Mouse (Mus musculus) brain, embryonic 14.5 days (tissue): ENCODE results near the gene Erc2. TPM values are rescaled to one million over a fixed set of nuclear protein-coding genes. Genes with fewer than 3 reads are reported as not detected.

Source experiments
- DNase-seq: peaks from one replicate; pipeline ENCODE4 v3.0.0-alpha.2; 2011; ENCODE audit warnings: low read depth
- CTCF ChIP-seq: fragments of 200-500 bp; IDR thresholded peaks from 2 replicates; pipeline ENCODE4 v1.5.1; 2012; ENCODE audit warnings: inconsistent platforms, mild to moderate bottlenecking, moderate library complexity, borderline replicate concordance; ENCODE audit not compliant: insufficient read depth, insufficient read length; ENCODE audit errors: extremely low read depth
- POLR2A ChIP-seq: fragments of 200-500 bp; IDR thresholded peaks from 2 replicates; pipeline ENCODE4 v1.6.1; 2012; ENCODE audit warnings: mild to moderate bottlenecking, inconsistent platforms, borderline replicate concordance; ENCODE audit not compliant: poor library complexity, insufficient read depth, insufficient read length, severe bottlenecking; ENCODE audit errors: extremely low read depth
- polyA plus RNA-seq: library from polyadenylated mRNA; depleted of rRNA; stranded (reverse); fragments of >200 nt; gene quantifications from 2 replicates; pipeline ENCODE4 v1.2.3, GENCODE M21; 2012

Erc2 gene
- polyA plus RNA-seq, 1 experiment = 59.4 TPM

DNA sequence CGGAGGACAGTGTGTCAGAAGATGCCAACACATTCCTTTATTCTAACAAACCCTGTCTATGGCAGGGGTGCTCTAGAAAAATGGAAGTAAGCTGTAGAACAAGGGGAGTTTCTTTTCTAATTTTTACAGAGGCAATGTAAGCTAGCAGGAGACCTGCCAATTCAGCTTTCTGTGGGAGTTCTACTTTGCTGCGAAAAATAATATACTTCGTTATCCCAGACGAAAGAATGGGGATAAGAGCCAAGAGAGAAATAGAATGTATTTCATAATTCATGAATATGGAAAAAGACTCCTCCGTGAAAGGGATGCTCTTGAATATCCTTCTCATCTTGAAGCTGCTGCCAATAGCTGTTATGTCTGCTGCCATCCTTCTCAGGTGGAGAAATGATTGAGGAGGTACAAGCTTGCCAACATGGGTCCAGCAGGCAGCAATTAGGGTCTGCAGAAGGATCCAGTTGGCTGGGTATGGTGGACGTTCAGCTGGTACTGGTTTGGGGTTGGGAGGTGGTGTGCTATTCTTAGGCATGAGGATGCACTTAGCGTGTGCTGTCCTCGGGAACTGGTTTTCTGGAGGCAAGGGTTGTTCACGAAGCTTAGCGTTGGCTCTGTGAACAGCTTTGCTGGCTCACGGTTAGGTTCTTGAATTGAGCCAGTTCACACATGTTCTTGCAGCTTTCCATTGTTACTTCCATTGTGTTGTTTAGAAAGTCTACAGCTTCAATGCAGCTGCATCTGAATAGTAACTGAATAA, 176.1 kb downstream of the Erc2 start:
- TF ChIP-seq CTCF = no peak
- no peak for TF ChIP-seq POLR2A
- DNase-seq = peak; percentile 38

DNA sequence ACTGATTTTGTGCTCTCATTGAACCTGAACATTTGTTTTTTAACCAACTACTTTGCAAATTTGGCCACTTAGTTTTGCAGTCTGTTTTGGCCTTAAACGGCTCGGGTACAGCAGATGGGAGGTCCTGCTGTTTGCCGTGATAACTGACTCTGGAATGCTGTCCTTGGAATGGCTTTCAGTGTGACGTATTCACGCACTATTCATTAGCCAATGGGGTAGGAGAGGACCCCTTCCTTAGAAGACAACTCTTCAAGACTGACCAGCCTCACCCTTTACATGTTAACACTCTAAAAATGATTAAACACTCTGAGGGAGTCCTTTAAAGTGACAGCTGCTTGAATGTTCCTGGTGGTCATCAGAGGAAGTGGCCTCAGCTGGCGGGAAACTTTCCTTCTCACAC, 178.5 kb downstream of the Erc2 start:
- TF ChIP-seq CTCF = peak; percentile 3; the same call in 1 of the 2 replicates
- TF ChIP-seq POLR2A = no peak
- no peak for DNase-seq

DNA sequence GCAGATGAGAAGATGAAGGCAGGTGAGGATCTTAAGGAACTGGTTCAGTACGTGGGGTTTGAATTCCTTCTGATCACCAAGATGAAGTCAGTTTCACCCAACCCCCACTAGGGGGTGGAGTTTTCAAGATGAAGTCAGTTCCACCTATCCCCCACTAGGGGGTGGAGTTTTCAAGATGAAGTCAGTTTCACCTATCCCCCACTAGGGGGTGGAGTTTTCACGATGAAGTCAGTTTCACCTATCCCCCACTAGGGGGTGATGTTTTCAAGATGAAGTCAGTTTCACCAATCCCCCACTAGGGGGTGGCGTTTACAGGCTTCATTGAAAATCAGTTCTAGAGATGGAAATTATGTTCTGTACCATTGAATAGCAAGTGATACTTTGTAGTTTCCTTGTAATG, 181.7 kb downstream of the Erc2 start:
- peak; percentile 54 for DNase-seq
- TF ChIP-seq CTCF = peak; percentile 69; the same call in 1 of the 2 replicates
- no peak for TF ChIP-seq POLR2A

DNA sequence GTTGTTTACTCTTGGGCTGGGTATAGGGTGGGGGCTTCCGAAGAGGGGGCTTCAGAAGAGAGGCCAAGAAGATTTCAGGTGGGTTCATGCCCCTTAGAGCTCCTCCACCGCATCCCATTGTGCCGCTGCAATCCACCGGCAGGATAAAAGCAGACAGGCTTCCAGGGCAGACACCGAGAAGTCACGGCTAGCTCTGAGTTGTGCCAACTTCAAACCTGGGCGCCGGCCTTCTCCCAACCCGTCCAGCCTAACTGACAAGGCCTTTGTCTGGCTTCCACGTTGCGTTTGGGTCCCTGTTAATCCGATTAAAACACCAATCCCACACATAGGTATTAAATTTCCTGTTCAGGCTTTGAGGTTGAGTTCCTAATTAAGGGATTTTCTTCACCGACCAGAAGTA, 182.8 kb downstream of the Erc2 start:
- TF ChIP-seq POLR2A (no peak), CTCF (no peak)
- DNase-seq = peak; percentile 53

DNA sequence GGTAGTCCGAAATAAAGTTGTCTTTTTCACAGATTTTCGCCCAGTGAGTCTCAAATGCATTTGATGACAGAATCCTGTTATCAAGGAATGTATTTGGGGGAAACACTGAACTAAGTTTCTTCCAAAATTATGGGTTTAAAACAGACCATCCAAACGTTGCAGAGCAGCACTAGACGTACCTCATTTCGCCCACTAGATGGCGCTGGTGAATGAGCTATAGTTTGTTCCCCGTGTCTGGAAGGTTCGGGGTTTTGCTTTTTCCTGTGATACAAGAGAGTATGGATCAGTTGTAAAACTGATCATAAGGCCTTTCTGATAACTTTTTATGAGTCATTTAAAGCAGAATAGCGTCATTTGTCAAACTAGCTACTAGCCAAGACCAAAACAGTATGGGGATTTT, 185.9 kb downstream of the Erc2 start:
- TF ChIP-seq POLR2A = no peak
- peak; percentile 87; the same call in 1 of the 2 replicates for TF ChIP-seq CTCF
- peak; percentile 84 for DNase-seq

DNA sequence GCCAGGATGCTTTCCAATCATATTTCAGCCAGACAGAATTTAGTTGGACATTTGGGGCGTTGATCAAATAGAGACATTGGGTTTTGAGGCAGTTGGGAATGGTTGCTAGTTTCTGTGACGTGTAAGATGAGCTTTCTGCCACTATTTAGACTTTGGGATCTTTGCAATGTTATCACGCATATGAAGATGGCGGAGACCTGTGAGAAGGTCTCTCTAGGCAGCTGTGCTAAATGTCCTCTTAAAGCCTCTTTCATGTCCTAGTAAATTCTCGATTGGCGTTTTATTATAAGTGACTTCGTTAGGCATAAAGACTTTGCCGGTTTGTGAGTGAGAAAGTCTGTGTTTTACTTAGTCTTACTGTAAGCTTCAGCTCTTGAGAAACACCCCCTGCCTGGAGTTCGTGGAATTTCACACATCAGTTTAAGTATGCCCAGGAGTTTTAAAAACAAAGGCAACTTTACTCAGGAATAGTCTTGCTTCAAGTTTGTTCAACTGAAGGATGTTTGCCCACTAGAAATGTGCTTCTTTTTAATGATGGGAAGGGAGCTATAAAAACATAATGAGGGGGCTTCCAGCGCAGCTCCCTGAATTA, 186.4 kb downstream of the Erc2 start:
- no peak for TF ChIP-seq CTCF
- no peak for TF ChIP-seq POLR2A
- DNase-seq = no peak

DNA sequence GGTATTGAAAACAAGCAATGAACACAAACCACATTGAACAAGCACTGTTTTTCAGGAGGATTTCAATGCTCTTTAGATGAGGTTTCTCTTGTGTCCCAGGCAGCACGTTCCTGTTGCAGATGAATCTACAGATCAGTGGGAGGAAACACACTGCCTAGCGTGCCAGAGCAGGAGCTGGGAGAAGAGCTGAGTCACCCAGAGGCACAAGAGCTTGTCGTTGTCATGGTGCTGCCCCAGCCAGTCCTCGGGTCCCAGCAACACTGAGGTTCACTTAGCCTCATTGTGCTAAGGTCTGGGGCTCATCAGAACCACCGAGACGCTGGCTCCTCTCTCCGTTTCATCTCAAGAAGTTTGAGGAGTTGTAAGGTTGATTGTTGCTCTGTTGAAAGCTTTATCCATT, 188.6 kb downstream of the Erc2 start:
- TF ChIP-seq POLR2A (no peak), CTCF (no peak)
- DNase-seq = peak; percentile 67

DNA sequence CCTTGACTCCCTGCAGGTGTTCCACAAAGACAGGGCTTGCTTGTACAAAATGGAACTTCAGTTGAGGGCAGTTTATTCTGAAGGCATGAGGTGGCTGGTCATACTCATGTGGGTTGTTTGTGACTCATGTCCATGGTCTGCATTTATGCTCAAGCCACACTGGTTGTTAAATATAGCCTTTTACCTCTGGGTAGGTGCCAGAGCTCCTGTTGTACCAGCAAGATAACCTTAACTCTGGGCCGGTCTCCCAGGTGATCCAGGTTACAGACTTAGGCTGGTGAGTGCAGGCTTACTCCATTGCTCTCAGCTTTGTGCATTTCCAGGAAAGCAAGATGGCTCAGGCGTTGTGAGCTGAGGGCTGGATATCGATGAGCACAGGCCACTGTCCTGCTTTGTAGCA, 189.4 kb downstream of the Erc2 start:
- TF ChIP-seq POLR2A (no peak), CTCF (no peak)
- no peak for DNase-seq

DNA sequence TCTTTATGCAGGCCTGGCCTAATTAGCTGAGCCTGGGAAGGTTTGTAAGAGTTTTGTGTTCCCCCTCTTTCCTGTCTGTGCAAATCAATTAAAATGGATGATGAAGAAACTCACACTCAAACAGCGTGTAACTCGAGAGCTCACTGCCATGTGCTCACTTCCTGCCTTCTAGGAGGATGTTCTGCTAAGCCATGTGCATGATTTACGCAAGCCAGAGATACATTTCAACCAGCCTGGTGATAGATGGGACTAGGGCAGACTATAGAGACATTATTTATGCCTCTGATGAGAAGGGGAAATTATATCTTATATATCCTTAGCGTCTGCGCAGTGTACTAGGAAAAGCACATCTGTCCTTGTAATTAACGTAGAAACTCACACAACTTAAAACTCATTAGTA, 193.5 kb downstream of the Erc2 start:
- TF ChIP-seq CTCF (no peak), POLR2A (no peak)
- peak; percentile 54 for DNase-seq

DNA sequence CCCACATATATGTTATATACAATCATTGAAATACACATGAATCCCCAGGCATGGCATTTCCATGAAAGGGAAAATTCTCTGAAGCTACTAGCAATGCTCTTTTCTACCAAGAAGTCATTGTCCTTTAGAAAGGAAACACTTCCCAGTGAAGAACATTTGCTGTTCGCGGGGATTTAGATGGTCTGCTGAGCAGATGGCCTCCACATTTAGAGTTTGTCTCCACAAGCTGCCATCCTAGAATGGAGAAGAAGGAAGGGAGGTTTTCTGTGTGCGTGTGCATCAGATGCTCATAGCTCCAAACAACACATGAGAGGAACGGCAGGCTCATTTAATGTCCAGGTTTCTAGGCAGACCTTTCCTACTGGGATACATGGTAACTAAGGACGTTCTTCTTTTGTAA, 196.8 kb downstream of the Erc2 start:
- DNase-seq = no peak
- TF ChIP-seq POLR2A (no peak), CTCF (no peak)

DNA sequence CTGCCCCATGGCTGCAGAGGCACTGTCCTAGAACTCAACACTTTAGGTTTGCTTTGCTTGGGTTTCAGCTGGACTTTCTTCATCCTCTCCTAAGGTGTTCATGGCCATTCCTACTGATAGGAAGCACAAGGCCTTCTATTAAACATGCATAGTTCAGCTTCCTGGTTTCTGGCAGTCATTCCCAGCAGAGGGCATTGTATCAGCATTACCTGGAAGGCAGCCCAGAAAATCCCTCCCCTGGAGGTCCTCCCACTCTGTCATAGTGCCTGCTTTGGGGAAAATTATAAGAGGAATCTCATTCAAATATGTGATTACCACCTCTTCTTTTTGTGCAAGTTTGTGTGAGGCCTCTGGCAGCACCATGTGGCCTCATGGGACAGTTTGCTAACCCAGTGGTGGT, 199.6 kb downstream of the Erc2 start:
- TF ChIP-seq CTCF = no peak
- no peak for TF ChIP-seq POLR2A
- DNase-seq = peak; percentile 61

DNA sequence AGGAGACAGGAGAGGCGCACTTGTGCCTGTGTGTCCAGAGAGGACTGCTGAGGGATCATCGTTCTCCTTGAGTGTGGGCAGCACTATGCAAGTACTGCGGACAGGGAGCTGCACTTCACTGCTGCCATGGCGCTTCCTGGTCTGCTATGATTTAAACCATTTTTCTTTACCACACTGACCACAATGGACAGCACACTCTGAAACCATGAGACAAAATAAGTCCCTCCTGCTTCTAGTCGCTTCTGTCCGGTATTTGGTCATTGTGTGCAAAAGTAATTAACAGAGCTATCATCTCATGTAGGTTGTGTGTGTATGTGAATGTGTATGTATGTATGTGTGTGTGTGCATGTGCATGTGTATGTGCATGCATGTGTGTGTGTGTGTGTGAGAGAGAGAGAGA, 200.3 kb downstream of the Erc2 start:
- TF ChIP-seq CTCF (no peak), POLR2A (no peak)
- DNase-seq = no peak
